Mouse (Mus musculus): ENCODE measurements at regions not wholly inside any gene's neighbourhood (a gene's known extent, or its start where the extent isn't known, plus 50 kb on each side); places are given as distances from the start of the nearest gene placed in this dataset.

GRCm38 (mm10) chr13:56021716-56022115 is 114.4 kb downstream of the H2afy start:
- intact Hi-C loops (cut with DNase I) = no loop called here
- no peak for DNase-seq (ENCODE audit: low spot score)

GRCm38 (mm10) chr13:56014006-56014405 is 122.2 kb downstream of the H2afy start:
- DNase-seq (ENCODE audit: low spot score) = no peak
- intact Hi-C loops (cut with DNase I) = no loop called here

- DNase-seq (ENCODE audit: low spot score) = no peak
- intact Hi-C loops (cut with DNase I) = no loop called here
Observed at GRCm38 (mm10) chr13:56010416-56010815, 125.7 kb downstream of the H2afy start.

GRCm38 (mm10) chr13:56006827-56007226 is 129.3 kb downstream of the H2afy start:
- intact Hi-C loops (cut with DNase I) = no loop called here
- DNase-seq (ENCODE audit: low spot score) = no peak

- intact Hi-C loops (cut with DNase I) = no loop called here
- no peak for DNase-seq (ENCODE audit: low spot score)
Observed at GRCm38 (mm10) chr13:56005746-56006145, 130.4 kb downstream of the H2afy start.

- DNase-seq (ENCODE audit: low spot score) = peak; percentile 36
- intact Hi-C loops (cut with DNase I) = no loop called here
Observed at GRCm38 (mm10) chr13:56003724-56004393, 132.3 kb downstream of the H2afy start.

- intact Hi-C loops (cut with DNase I) = no loop called here
Observed at GRCm38 (mm10) chr13:55995255-55995654, 140.9 kb downstream of the H2afy start.

GRCm38 (mm10) chr13:55994460-55994859 is 141.7 kb downstream of the H2afy start:
- DNase-seq (ENCODE audit: low spot score) = no peak

More at GRCm38 (mm10) chr13:55995255-55995654, 140.9 kb downstream of the H2afy start:
- no peak for DNase-seq (ENCODE audit: low spot score)

GRCm38 (mm10) chr13:55992699-55993098 is 143.5 kb downstream of the H2afy start:
- DNase-seq (ENCODE audit: low spot score) = no peak
- intact Hi-C loops (cut with DNase I) = no loop called here

More at GRCm38 (mm10) chr13:55994460-55994859, 141.7 kb downstream of the H2afy start:
- intact Hi-C loops (cut with DNase I) = no loop called here

GRCm38 (mm10) chr13:55991216-55991615 is 144.9 kb downstream of the H2afy start:
- intact Hi-C loops (cut with DNase I) = no loop called here
- no peak for DNase-seq (ENCODE audit: low spot score)

GRCm38 (mm10) chr13:55990186-55990585 is 146.0 kb downstream of the H2afy start:
- intact Hi-C loops (cut with DNase I) = no loop called here
- DNase-seq (ENCODE audit: low spot score) = no peak

GRCm38 (mm10) chr13:55989401-55989800 is 146.8 kb downstream of the H2afy start:
- intact Hi-C loops (cut with DNase I) = no loop called here
- DNase-seq (ENCODE audit: low spot score) = no peak

GRCm38 (mm10) chr13:55985396-55985795 is 149.4 kb upstream of the Pitx1 start:
- intact Hi-C loops (cut with DNase I) = no loop called here
- DNase-seq (ENCODE audit: low spot score) = no peak

GRCm38 (mm10) chr13:55984772-55985171 is 148.8 kb upstream of the Pitx1 start:
- intact Hi-C loops (cut with DNase I) = no loop called here
- no peak for DNase-seq (ENCODE audit: low spot score)

- no peak for DNase-seq (ENCODE audit: low spot score)
- intact Hi-C loops (cut with DNase I) = no loop called here
Observed at GRCm38 (mm10) chr13:55983851-55984250, 147.9 kb upstream of the Pitx1 start.

- no peak for DNase-seq (ENCODE audit: low spot score)
- intact Hi-C loops (cut with DNase I) = no loop called here
Observed at GRCm38 (mm10) chr13:55981041-55981440, 145.0 kb upstream of the Pitx1 start.

- no peak for DNase-seq (ENCODE audit: low spot score)
- intact Hi-C loops (cut with DNase I) = no loop called here
Observed at GRCm38 (mm10) chr13:55977902-55978301, 141.9 kb upstream of the Pitx1 start.

GRCm38 (mm10) chr13:55976911-55977381 is 141.0 kb upstream of the Pitx1 start:
- intact Hi-C loops (cut with DNase I) = no loop called here
- DNase-seq (ENCODE audit: low spot score) = no peak

- intact Hi-C loops (cut with DNase I) = no loop called here
- DNase-seq (ENCODE audit: low spot score) = no peak
Observed at GRCm38 (mm10) chr13:55974105-55974504, 138.1 kb upstream of the Pitx1 start.

GRCm38 (mm10) chr13:55970687-55971086 is 134.7 kb upstream of the Pitx1 start:
- intact Hi-C loops (cut with DNase I) = no loop called here

GRCm38 (mm10) chr13:55969473-55969872 is 133.5 kb upstream of the Pitx1 start:
- intact Hi-C loops (cut with DNase I) = loop anchor here (10.0 kb wide), 1 partner anchor 245 kb away; the partner anchor contains the start of gene Pcbd2

More at GRCm38 (mm10) chr13:55970687-55971086, 134.7 kb upstream of the Pitx1 start:
- no peak for DNase-seq (ENCODE audit: low spot score)

GRCm38 (mm10) chr13:55967151-55967550 is 131.2 kb upstream of the Pitx1 start:
- intact Hi-C loops (cut with DNase I) = loop anchor here (10.0 kb wide), 1 partner anchor 242 kb away; the partner anchor contains the start of gene Pcbd2
- peak; percentile 51 for DNase-seq (ENCODE audit: low spot score)

More at GRCm38 (mm10) chr13:55969473-55969872, 133.5 kb upstream of the Pitx1 start:
- no peak for DNase-seq (ENCODE audit: low spot score)
